Mouse (Mus musculus) olfactory bulb, adult 2 months (tissue): ENCODE data around the gene Mtcl1.

Source experiments
- CTCF ChIP-seq: fragments of 200-500 bp; IDR thresholded peaks from 2 replicates; pipeline ENCODE4 v1.5.1; 2012; ENCODE audit warnings: low read depth, mild to moderate bottlenecking, low read length, moderate library complexity; ENCODE audit not compliant: insufficient read depth
- POLR2A ChIP-seq: fragments of 200-500 bp; IDR thresholded peaks from 2 replicates; pipeline ENCODE4 v1.6.1; 2012; ENCODE audit warnings: mild to moderate bottlenecking, low read depth, low read length, moderate library complexity; ENCODE audit not compliant: insufficient read depth

- TF ChIP-seq CTCF = no peak
- TF ChIP-seq POLR2A = no peak
Observed at GRCm38 (mm10) chr17:66369777-66370176, 79.8 kb downstream of the Mtcl1 start.
